Mouse (Mus musculus) macrophage (primary cell): ENCODE measurements around the gene Tfpi. TPM values are rescaled to one million over a fixed set of nuclear protein-coding genes. Genes with fewer than 3 reads are reported as not detected.

Experiments used
- H3K27ac ChIP-seq: fragments of 350-480 bp; formaldehyde crosslinking; 2 replicates; pipeline ENCODE4 v1.9.0; 2021
- H3K36me3 ChIP-seq: fragments of 350-480 bp; formaldehyde crosslinking; 2 replicates; pipeline ENCODE4 v1.9.0; 2021; ENCODE audit errors: inconsistent target
- H3K4me3 ChIP-seq: fragments of 350-480 bp; formaldehyde crosslinking; 2 replicates; pipeline ENCODE4 v1.9.0; 2021; ENCODE audit errors: inconsistent target
- H3K79me2 ChIP-seq: fragments of 350-480 bp; formaldehyde crosslinking; 2 replicates; pipeline ENCODE4 v1.9.0; 2021; ENCODE audit errors: inconsistent target
- WGBS: methylation state at CpG from one replicate; pipeline ENCODE4 v1.1.7; 2026; ENCODE audit warnings: inconsistent platforms; ENCODE audit not compliant: missing documents; 5-methylcytosine and 5-hydroxymethylcytosine counted together
- polyA plus RNA-seq: library from polyadenylated mRNA; stranded (reverse); fragments of 250-400 nt; gene quantifications from 3 replicates; pipeline ENCODE4 v1.2.4, GENCODE M21; 2018; ENCODE audit warnings: inconsistent platforms

The Tfpi gene
- polyA plus RNA-seq, 1 experiment from 2014 or later = 44.0 TPM

DNA sequence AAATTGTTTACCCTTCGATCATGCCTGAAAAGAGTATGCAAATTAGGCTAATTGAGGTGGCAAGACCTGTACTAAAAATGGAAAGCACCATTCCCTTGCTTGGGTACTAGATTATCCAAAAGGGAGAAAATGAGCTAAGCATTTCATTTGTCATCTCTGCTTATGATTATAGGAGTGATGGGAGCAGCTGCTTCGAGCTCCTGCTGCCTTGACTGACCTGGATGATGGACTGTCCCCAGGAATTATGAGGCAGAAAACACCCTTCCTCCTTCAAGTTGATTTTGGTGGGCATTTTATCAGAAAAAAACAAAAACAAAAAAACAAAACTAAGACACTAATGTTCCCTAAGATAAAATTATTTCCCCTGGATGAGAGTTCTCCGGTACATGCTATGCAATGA lies 18.5 kb upstream of the Tfpi start:
- WGBS = 89% methylated on average over 3 of the region's 3 CpGs
- Histone ChIP-seq H3K4me3 (no peak overlapping the region), H3K27ac (no peak overlapping the region), H3K36me3 (0 out of 2 replicates have a peak, but pooled peaks cover 6% of the 10 kb centered on the region), H3K79me2 (no peaks in the 10 kb centered on the region)

DNA sequence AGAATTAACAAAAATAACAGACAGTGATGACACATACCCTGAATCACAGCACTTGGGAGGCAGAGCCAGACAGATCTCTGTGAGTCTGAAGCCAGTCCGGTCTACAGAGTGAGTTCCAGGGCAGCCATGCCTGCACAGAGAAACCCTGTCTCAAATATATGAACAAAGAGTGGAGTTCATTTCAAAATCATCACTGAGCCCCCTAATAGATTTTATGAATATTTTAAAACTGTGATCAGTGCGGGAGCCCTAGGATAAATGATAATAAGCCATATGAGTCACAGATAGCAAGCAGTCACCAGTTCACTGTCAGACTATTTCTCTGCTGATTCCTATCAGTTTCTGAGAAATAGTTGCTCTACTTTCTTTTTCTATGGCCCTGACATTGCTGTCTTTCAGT lies 17.1 kb upstream of the Tfpi start:
- no peak overlapping the region for H3K27ac ChIP-seq
- H3K4me3 ChIP-seq = no peak overlapping the region
- no peaks in the 10 kb centered on the region for H3K79me2 ChIP-seq
- WGBS = 95% methylated on average over 2 of the region's 2 CpGs
- H3K36me3 ChIP-seq = no peaks in the 10 kb centered on the region

DNA sequence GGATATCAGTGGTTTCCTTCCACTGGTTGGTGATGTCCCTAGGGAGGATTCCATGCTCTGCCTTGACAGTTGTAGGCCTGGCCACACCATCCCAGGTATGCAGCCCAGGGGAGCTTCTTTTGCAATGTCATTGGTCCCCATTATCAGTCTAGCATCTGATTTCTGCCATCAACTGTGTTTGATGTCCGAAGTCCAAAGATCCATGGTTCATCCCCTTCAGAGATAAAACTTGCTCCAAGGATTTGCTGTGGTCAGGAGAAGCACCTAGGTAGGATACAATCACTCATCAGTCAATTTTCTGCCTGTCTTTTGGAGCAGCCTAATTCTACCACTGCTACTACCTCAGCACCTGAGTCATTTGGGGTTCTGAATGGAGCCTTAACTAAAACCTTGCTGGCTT lies 15.1 kb upstream of the Tfpi start:
- WGBS = 82% methylated on average over 1 of the region's 1 CpGs
- no peaks in the 10 kb centered on the region for H3K79me2 ChIP-seq

DNA sequence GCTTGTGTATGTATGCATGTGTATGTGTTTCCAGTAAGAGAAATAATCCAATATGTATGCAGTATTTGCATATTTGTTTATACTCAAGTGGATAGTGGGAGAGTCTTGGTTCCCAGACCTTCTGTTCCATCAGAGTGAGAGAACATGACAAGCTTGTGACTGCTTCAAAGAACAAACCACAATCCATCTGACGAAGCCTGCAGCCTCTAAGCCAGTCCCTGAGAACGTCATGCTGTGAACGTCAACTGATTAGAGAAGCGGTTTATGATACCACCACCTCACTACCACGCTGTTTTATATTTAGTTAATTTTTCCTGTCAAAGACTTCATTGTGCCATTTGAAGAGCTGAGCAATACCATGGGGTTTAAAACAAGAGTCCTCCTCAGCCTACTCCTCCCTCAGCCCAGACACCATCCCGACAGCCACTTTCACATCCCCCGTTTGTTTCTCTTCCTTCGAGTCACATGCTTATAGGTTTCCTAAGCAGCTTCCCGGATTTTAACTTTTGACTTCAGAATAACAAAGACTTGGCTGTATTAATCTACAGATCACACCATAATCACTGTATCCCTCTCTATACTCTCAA lies 11.2 kb upstream of the Tfpi start:
- Histone ChIP-seq H3K36me3 (no peaks in the 10 kb centered on the region), H3K4me3 (no peak overlapping the region), H3K27ac (no peak overlapping the region), H3K79me2 (no peaks in the 10 kb centered on the region)
- 50% methylated on average over 9 of the region's 9 CpGs for WGBS

More for the DNA sequence above, 15.1 kb upstream of the Tfpi start:
- Histone ChIP-seq H3K27ac (no peak overlapping the region), H3K4me3 (no peak overlapping the region), H3K36me3 (no peaks in the 10 kb centered on the region)

DNA sequence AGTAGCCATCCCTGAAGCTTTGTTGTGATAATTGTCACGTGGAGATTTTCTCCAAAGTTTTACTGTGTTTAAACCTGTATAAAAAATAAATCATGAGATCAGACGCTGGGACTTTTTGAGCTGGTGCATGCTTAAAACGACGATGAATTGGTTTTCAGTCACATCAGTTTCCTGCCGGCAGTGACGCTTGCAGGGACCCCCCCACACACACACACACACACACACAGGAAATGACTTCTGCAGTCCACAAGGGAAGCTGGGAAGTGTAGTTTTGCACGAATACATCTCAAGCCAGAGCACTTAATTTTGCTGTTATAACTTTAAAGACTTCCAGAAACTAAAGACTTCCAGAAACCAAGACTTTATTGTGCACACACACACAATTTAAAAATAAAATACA lies 5.3 kb upstream of the Tfpi start:
- 3% methylated on average over 7 of the region's 7 CpGs for WGBS
- Histone ChIP-seq H3K79me2 (no peaks in the 10 kb centered on the region), H3K4me3 (no peak overlapping the region)

DNA sequence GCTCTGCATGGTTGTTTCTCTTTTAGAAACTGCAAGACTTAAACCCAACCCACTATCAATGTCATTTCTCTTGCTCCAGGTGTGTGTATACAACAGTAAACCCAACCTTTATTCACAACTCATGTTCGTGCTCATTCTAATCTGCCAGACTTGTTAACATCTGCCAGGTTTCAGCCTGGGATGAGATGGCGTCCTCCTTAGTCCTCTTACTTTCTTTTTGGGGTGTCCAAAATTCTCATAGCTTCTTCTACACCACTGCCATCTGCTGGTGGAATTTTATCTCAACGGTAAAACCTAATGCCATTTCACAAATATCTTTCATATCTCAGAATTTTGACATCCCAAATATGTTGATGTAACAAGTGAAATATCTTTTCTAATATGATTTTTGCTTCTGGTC lies 2.5 kb upstream of the Tfpi start:
- Histone ChIP-seq H3K27ac (no peak overlapping the region), H3K79me2 (no peaks in the 10 kb centered on the region), H3K4me3 (no peak overlapping the region; the same call in 1 of the 2 replicates), H3K36me3 (no peaks in the 10 kb centered on the region)
- WGBS = 0% methylated on average over 3 of the region's 3 CpGs

More for the DNA sequence above, 5.3 kb upstream of the Tfpi start:
- H3K27ac ChIP-seq = no peak overlapping the region
- H3K36me3 ChIP-seq = no peaks in the 10 kb centered on the region

DNA sequence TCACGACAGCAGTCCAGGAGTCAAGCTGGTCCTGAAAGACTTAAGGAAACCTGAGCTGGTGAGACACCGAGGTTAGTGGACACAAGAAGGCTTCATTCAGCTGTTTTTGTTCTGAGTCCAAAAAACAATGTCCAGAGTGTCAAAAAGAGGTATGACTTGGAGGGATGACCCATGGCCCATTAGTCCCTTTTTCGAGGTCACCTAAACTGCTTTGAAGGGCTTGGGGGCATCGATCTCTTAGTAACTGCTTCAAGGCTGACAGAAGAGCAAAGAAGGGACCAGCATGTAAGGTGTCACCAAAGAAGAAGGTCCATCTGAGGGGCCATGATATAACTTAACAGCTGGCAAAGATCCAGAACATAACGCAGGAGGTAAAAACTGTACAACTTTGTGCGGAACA lies 1.2 kb upstream of the Tfpi start:
- H3K27ac ChIP-seq = no peak overlapping the region
- no peak overlapping the region for H3K4me3 ChIP-seq
- H3K36me3 ChIP-seq = no peaks in the 10 kb centered on the region
- 93% methylated on average over 6 of the region's 6 CpGs for WGBS
- H3K79me2 ChIP-seq = no peaks in the 10 kb centered on the region

DNA sequence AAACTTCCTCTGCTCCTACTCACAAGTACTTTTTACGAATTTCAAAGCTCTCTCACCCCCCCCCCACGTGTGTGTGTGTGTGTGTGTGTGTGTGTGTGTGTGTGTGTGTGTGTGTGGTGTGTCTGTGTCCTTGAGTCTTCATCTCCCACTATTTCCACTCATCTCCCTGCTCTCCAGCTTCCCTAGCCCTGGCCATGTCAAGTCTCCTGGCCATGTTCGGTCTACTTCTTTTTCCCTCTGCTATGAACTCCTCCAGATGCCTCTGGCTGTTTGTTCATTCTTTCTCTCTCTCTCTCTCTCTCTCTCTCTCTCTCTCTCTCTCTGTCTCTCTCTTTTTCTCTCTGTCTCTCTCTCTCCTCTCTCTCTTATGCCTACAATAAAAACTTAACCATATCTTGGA lies 444 bp downstream of the Tfpi start:
- Histone ChIP-seq H3K4me3 (peak overlapping the region; percentile 25), H3K36me3 (no peaks in the 10 kb centered on the region), H3K79me2 (no peaks in the 10 kb centered on the region), H3K27ac (no peak overlapping the region)
- WGBS = 33% methylated on average over 1 of the region's 3 CpGs

DNA sequence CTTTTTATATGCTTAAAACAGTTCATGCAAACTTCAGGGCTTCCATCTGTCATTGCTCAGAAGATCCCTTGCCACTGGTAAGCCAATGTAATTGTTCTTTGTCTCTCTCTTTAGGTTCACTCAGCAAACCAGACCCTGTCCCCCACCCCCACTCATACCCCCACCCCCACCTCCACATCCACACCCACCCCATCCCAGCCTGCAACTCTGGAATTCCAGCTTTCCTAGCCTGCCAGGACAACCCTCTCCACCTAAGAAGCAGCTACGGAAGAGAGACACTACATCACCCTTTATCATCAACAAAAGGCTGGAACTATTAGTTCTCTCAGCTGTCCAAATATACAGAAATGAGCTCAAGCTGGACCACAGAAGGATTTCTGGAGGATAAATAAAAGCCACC lies 974 bp downstream of the Tfpi start:
- Histone ChIP-seq H3K79me2 (no peaks in the 10 kb centered on the region), H3K36me3 (no peaks in the 10 kb centered on the region), H3K27ac (no peak overlapping the region), H3K4me3 (peak overlapping the region; percentile 25; the same call in 1 of the 2 replicates)
- 88% methylated on average over 1 of the region's 1 CpGs for WGBS

DNA sequence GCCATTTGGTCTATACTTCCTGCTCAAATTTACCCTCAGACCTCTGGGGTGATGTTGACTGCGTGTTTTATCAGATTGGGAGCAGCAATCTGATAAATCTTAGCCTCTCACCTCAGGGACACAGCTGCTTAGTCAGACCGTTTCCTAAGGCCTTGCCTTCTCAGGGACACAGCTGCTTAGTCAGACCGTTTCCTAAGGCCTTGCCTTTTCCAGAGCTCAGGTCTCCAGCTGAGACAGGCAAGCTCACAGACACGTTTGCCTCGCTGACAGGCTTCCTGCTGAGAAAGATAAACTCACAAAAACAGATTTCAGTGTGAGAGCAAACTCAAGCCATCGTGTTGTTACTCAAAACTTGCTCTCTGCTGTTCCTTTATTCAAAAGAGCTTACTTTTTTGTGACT lies 1.9 kb downstream of the Tfpi start:
- 71% methylated on average over 6 of the region's 6 CpGs for WGBS
- no peak overlapping the region for H3K4me3 ChIP-seq
- no peaks in the 10 kb centered on the region for H3K79me2 ChIP-seq
- no peak overlapping the region for H3K27ac ChIP-seq
- no peaks in the 10 kb centered on the region for H3K36me3 ChIP-seq

DNA sequence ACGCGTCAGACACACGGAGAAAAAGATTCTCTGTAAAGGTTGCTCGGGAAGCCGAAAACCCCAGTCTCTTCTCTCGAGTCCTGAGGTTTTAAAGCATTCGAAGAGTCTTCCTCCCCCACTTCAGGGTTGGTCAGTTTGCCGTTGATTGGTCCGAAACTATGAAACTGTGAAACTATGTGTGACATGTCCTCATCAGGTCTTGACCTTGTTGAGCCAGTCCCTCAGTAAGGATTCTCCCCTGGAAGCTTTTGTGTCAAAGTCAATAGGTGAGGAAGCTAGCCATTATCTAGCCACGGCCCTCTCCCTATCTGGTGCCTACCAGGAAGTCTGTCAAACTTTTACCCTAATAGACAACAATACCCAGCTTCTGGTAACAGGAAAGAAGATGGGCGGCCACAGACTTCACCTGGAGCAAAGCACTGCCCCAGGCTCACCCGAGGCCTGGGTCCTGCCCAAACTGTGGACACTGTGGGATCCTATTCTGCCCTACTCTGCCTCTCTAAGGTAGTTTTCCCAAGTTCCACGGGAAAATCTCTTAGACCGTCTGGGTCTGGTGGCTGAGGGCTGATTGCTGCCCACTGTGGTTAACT lies 2.5 kb downstream of the Tfpi start:
- Histone ChIP-seq H3K79me2 (no peaks in the 10 kb centered on the region), H3K27ac (no peak overlapping the region), H3K36me3 (no peaks in the 10 kb centered on the region), H3K4me3 (no peak overlapping the region)
- WGBS = 93% methylated on average over 14 of the region's 14 CpGs

DNA sequence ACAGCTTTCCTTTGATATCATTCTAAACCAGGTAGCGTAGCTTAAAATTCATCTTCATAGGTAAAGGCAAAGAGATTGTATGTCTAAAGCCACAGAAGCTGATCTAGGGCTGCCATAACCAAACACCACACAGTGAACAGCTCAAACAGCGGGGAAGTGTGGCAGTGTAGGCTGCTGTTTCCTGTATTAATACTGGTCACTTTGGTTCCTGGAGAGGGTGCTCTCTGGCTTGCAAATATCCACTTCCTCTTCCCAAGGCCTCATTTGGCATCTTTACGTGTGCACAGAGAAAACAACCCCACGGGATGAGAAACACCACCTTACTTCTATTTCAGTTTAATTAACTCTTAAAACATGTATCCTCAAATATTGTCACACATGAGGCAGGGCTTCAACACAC lies 9.2 kb downstream of the Tfpi start:
- Histone ChIP-seq H3K79me2 (no peaks in the 10 kb centered on the region), H3K36me3 (no peaks in the 10 kb centered on the region), H3K27ac (no peak overlapping the region), H3K4me3 (no peak overlapping the region)
- 35% methylated on average over 4 of the region's 4 CpGs for WGBS

DNA sequence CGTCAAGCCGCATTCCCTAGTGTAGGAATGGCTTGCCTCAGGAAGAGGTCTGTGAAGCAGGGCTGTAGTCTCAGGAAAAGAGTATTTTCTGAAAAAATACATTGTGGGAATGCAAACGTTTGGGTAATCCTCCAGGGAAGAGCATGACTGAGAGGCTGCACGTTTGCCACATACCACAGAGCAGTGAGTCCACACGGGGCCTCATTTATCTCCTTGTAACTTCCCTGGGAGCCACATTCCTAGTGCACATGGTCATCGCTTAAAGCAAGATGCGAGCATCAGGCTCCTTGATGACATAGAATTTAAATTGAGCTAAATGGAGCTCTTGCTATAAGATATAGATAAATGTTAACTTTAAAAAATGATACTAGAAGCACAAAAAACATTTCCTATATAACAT lies 11.6 kb downstream of the Tfpi start:
- H3K79me2 ChIP-seq = no peaks in the 10 kb centered on the region
- H3K4me3 ChIP-seq = no peak overlapping the region
- WGBS = 83% methylated on average over 7 of the region's 7 CpGs
- H3K36me3 ChIP-seq = no peaks in the 10 kb centered on the region
- H3K27ac ChIP-seq = no peak overlapping the region

DNA sequence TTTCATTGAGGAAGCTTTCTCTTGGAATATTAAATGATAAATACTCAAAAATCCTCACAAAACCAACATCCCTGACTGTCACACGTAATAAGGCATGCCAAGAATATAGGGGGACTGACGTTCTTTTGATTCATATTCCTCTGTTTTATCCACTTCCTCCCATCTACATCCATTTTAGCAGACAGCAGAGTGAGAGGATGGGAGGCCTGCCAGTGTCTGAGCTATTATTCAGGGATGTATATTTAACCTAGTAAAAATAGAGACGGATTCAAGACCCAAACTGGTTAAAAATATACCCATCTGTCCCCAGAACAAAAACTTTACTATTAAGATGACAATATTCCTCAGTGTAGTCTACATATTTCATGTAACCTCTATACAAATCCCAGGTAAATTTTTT lies 14.2 kb downstream of the Tfpi start:
- 92% methylated on average over 3 of the region's 3 CpGs for WGBS
- Histone ChIP-seq H3K79me2 (no peaks in the 10 kb centered on the region), H3K4me3 (no peak overlapping the region), H3K27ac (no peak overlapping the region), H3K36me3 (no peaks in the 10 kb centered on the region)

DNA sequence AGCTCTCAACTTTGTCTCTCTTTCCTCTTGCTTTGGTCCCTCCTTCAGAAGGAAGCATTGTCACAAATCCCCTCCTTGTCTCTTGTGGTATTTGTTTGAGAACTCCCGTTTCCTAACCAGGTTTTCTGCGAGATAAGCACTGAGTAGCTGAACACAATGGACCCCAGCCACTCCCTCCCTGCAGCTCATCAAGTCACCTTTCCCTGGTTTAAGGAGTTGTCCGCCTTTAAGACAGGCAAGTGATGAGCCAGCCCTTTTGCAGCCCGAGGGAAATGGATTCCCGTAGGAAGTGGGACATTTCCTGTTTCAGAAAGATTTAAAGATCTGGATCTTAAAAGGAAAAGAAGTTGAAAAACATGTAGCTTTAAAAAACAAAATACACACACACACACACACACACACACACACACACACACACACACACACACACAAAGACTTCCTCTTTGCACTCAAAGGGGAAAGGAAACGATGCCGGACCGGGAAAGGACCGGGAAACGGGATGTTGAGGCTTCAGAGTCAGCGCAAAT lies 16.9 kb downstream of the Tfpi start:
- Histone ChIP-seq H3K79me2 (no peaks in the 10 kb centered on the region), H3K27ac (no peak overlapping the region), H3K4me3 (0 out of 2 replicates have a peak overlapping the region, but pooled peaks have one; percentile 2), H3K36me3 (no peaks in the 10 kb centered on the region)
- 11% methylated on average over 11 of the region's 11 CpGs for WGBS

DNA sequence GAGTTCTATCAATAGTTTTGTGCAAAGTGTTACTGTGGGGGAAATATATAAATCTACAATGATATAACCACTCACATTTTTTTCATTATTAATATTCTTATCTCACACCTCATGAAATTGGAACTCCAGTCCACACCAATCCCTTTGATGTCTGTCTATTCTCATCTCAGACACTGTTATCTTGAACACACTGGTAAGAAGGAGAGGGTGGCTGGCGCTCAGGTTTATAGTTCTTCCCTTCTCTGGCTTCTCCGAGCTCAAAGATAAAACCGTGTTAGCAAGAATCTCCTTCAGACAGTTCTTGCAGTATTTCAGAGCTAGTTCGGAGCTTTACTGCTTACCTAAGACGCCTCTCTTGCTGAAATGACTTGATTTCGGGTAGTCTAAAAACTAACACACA lies 19.4 kb downstream of the Tfpi start:
- whole genome bisulfite sequencing = 88% methylated on average over 6 of the region's 6 CpGs
- Histone ChIP-seq H3K27ac (no peak overlapping the region), H3K79me2 (no peaks in the 10 kb centered on the region), H3K36me3 (no peaks in the 10 kb centered on the region), H3K4me3 (no peak overlapping the region)
